Mouse (Mus musculus) small intestine, adult 2 months (tissue): ENCODE data around the gene Gm12253.

ENCODE experiments used
- CTCF ChIP-seq: fragments of 200-500 bp; IDR thresholded peaks from 2 replicates; pipeline ENCODE4 v1.5.1; 2012; ENCODE audit warnings: low read depth, mild to moderate bottlenecking, control low read depth, inconsistent platforms, low read length, moderate library complexity, mixed read lengths; ENCODE audit not compliant: insufficient replicate concordance, insufficient read length; ENCODE audit errors: extremely low read depth
- POLR2A ChIP-seq: fragments of 200-500 bp; IDR thresholded peaks from 2 replicates; pipeline ENCODE4 v1.6.1; 2012; ENCODE audit warnings: low read depth, mild to moderate bottlenecking, control low read depth, inconsistent platforms, low read length, moderate library complexity

DNA sequence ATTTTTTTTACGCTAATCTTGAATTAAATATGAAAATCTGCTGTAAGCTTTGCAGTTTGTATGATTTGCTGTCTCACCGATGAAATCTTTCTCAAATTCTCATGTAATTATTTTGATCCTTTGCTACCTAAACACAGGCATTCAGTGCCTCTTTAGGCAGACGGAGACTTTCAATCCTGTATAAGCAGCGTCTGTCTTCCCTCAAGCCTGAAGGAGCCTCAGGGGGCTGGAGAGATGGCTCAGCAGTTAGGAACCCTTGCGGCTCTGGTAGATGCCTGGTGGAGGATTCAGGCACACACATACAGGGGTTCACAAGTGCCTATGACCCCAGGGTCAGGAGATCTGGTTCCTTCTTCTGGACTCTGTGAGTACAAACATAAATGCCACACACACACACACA is 31.7 kb upstream of the Gm12253 start:
- TF ChIP-seq CTCF (no peak), POLR2A (no peak)
